In the genomic region with DNA sequence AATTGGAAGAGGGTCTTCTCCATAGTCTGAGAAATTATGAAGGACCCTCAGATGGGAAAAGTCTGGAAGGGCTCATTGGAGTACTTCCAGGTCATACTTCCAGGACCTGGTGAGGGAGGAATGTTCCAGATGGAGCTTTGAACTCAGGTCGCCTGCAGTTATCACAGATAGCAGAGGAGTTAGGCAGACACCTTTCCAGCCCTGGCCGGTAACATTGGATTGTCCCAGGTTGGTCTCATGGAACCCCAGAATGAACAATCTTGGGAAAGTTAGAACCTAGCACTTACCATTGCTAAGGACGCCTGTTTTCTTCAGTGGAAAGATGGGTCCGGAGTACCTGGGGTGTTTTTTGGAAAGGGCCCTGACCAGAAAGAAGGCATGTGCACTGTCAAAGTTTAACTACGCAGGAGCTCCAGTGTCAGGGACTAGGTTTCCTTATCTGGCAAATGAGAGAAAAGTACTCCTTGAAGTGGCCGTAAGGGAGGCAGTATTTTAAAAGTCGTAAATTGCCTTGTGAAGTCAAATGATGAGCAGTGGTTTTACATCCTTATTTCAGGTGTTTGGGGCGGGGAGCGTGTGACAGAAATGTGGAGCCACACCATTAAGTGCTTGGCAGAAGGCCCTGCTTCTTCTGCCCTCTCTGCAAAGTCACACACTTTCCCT, we compare ENCODE assay signal across 8 mouse cellular contexts. TPM values are rescaled to one million over a fixed set of nuclear protein-coding genes. Genes with fewer than 3 reads are reported as not detected.
DNase-seq lines count a peak whose midpoint lies in the region; ATAC-seq and TF ChIP-seq lines count a peak whose summit lies in the region.

No protein-coding gene starts in this region.

- peaks cover 6% of the 10 kb centered on the region for H3K4me1 ChIP-seq in thymus, adult 2 months (replicated peaks; ENCODE audit: control insufficient read depth, insufficient read depth, low read length)
- H3K4me1 ChIP-seq in hindbrain, embryonic 10.5 days (replicated peaks): peaks cover 23% of the 10 kb centered on the region
- H3K4me1 ChIP-seq in lung, embryonic 16.5 days (replicated peaks; ENCODE audit: control insufficient read depth, insufficient read depth, low read length): peaks cover 23% of the 10 kb centered on the region

- no peak for TF ChIP-seq POLR2A in thymus, adult 2 months (IDR thresholded peaks at IDR 0.05; ENCODE audit: control insufficient read depth, extremely low read depth, insufficient read depth, low read length, poor library complexity)

- WGBS in thymus, adult 2 months: 88% methylated on average over 9 of the region's 9 CpGs
- WGBS in hindbrain, embryonic 10.5 days: 69% methylated on average over 9 of the region's 9 CpGs
- WGBS in lung, embryonic 16.5 days: 43% methylated on average over 9 of the region's 9 CpGs

- no peak overlapping the region for H3K27ac ChIP-seq in thymus, adult 2 months (ENCODE audit: control insufficient read depth, insufficient read depth, low read length)
- H3K27ac ChIP-seq in hindbrain, embryonic 10.5 days: peak overlapping the region; percentile 91
- H3K27ac ChIP-seq in lung, embryonic 16.5 days (ENCODE audit: low read length): no peak overlapping the region; the same call in 1 of the 2 replicates

- no peak for ATAC-seq in lung, embryonic 16.5 days (ENCODE audit: low read depth)

- peak overlapping the region; percentile 89 for H3K4me2 ChIP-seq in lung, embryonic 16.5 days (ENCODE audit: low read depth, low read length)

- H3K9ac ChIP-seq in lung, embryonic 16.5 days (ENCODE audit: low read length): peak overlapping the region; percentile 90

- no peak for DNase-seq in thymus, adult 2 months
- DNase-seq in thymus, postnatal 25 days: no peak
- no peak for DNase-seq in hindbrain, embryonic 10.5 days (ENCODE audit: low spot score)
- DNase-seq in right cerebral cortex, postnatal 14 days: no peak
- DNase-seq in spleen, postnatal 10 days (ENCODE audit: low spot score in 2 of 2): no peak
- DNase-seq in cerebellum, adult 8-10 months: no peak
- DNase-seq in urinary bladder, adult 18-20 months (ENCODE audit: low spot score in 2 of 2): no peak

- H3K36me3 ChIP-seq in thymus, adult 2 months (ENCODE audit: control insufficient read depth, insufficient read depth, low read length): no peaks in the 10 kb centered on the region
- H3K36me3 ChIP-seq in hindbrain, embryonic 10.5 days: peaks cover 39% of the 10 kb centered on the region
- H3K36me3 ChIP-seq in lung, embryonic 16.5 days (ENCODE audit: control insufficient read depth, insufficient read depth, low read length): peaks cover 10% of the 10 kb centered on the region

- TF ChIP-seq CTCF in thymus, adult 2 months (IDR thresholded peaks at IDR 0.05; ENCODE audit: borderline replicate concordance, control insufficient read depth, extremely low read depth, insufficient read depth, low read length, poor library complexity): no peak

- H3K4me3 ChIP-seq in thymus, adult 2 months (ENCODE audit: control insufficient read depth, insufficient read depth, low read length): peak overlapping the region; percentile 77; the same call in 1 of the 2 replicates
- peak overlapping the region; percentile 75 for H3K4me3 ChIP-seq in hindbrain, embryonic 10.5 days
- H3K4me3 ChIP-seq in lung, embryonic 16.5 days (ENCODE audit: low read length): peak overlapping the region; percentile 85

- H3K9me3 ChIP-seq in hindbrain, embryonic 10.5 days: no peaks in the 10 kb centered on the region
- no peaks in the 10 kb centered on the region for H3K9me3 ChIP-seq in lung, embryonic 16.5 days (ENCODE audit: control insufficient read depth, low read length)

- no peaks in the 10 kb centered on the region for H3K27me3 ChIP-seq in thymus, adult 2 months (ENCODE audit: control insufficient read depth, insufficient read depth, low read length)
- H3K27me3 ChIP-seq in hindbrain, embryonic 10.5 days (ENCODE audit: insufficient read depth, poor library complexity, severe bottlenecking): peaks cover 4% of the 10 kb centered on the region; the same call in 1 of the 2 replicates
- H3K27me3 ChIP-seq in lung, embryonic 16.5 days (ENCODE audit: control insufficient read depth, insufficient read depth, low read depth, low read length): no peaks in the 10 kb centered on the region

RNA-seq across cellular contexts. Expression of a gene that starts 1.1 kb away (rescaled TPM):
- polyA plus RNA-seq in thymus, adult 2 months (2012; rRNA removed): 14.5 and 14.9 TPM in 2 replicates
- polyA plus RNA-seq in hindbrain, embryonic 10.5 days (2016; fragmentation: Nextera tagmentation; extraction: Ambion mirVana): 82.3 and 103 TPM in 2 replicates
- 88.9 and 89.2 TPM in 2 replicates for polyA plus RNA-seq in lung, embryonic 16.5 days (2015; fragmentation: Nextera tagmentation; extraction: Ambion mirVana)

RNA-seq across cellular contexts. Expression of a gene that starts 25.8 kb away (rescaled TPM):
- polyA plus RNA-seq in thymus, adult 2 months (2012; rRNA removed): 108 and 125 TPM in 2 replicates
- 295 and 341 TPM in 2 replicates for polyA plus RNA-seq in hindbrain, embryonic 10.5 days (2016; fragmentation: Nextera tagmentation; extraction: Ambion mirVana)
- 232 and 240 TPM in 2 replicates for polyA plus RNA-seq in lung, embryonic 16.5 days (2015; fragmentation: Nextera tagmentation; extraction: Ambion mirVana)

RNA-seq across cellular contexts. Expression of a gene that starts 40.7 kb away (rescaled TPM):
- not detected in 2 replicates for polyA plus RNA-seq in thymus, adult 2 months (2012; rRNA removed)
- 0.27 TPM in 1 of 2 replicates, not detected in the other for polyA plus RNA-seq in hindbrain, embryonic 10.5 days (2016; fragmentation: Nextera tagmentation; extraction: Ambion mirVana)
- polyA plus RNA-seq in lung, embryonic 16.5 days (2015; fragmentation: Nextera tagmentation; extraction: Ambion mirVana): not detected in 2 replicates

RNA-seq across cellular contexts. Expression of a gene that starts 44.2 kb away (rescaled TPM):
- polyA plus RNA-seq in thymus, adult 2 months (2012; rRNA removed): 52.3 and 54.3 TPM in 2 replicates
- polyA plus RNA-seq in hindbrain, embryonic 10.5 days (2016; fragmentation: Nextera tagmentation; extraction: Ambion mirVana): 123 and 130 TPM in 2 replicates
- polyA plus RNA-seq in lung, embryonic 16.5 days (2015; fragmentation: Nextera tagmentation; extraction: Ambion mirVana): 126 and 127 TPM in 2 replicates
